Mouse (Mus musculus) intestine, embryonic 15.5 days (tissue): ENCODE data around the gene Rab8b. TPM values are rescaled to one million over a fixed set of nuclear protein-coding genes. Genes with fewer than 3 reads are reported as not detected.
"Not testable (repeated sequence)": the region's sequence is repeated elsewhere in the genome, so short reads cannot be mapped to it uniquely, and the experiment has no call there.

Experiments used
- ATAC-seq: fragments of 200-750 bp; cut with Nextera tagmentation; 2 replicates; pipeline ENCODE4 v1.8.0; 2017; ENCODE audit warnings: moderate TSS enrichment, moderate library complexity
- H3K27ac ChIP-seq: fragments of 300-500 bp; sonication (generic); 2 replicates; pipeline ENCODE4 v1.5.1; 2015; ENCODE audit warnings: mild to moderate bottlenecking, inconsistent platforms
- H3K27me3 ChIP-seq: fragments of 300-500 bp; sonication (generic); replicated peaks from 2 replicates; pipeline ENCODE4 v1.6.1; 2015; ENCODE audit warnings: inconsistent platforms
- H3K36me3 ChIP-seq: fragments of 300-500 bp; sonication (generic); 2 replicates; pipeline ENCODE4 v1.6.1; 2015; ENCODE audit warnings: inconsistent platforms
- H3K4me1 ChIP-seq: fragments of 300-500 bp; sonication (generic); replicated peaks from 2 replicates; pipeline ENCODE4 v1.6.1; 2015; ENCODE audit warnings: inconsistent platforms
- H3K4me2 ChIP-seq: fragments of 300-500 bp; sonication (generic); replicated peaks from 2 replicates; pipeline ENCODE4 v1.6.1; 2015; ENCODE audit warnings: mild to moderate bottlenecking, inconsistent platforms
- H3K4me3 ChIP-seq: fragments of 300-500 bp; sonication (generic); replicated peaks from 2 replicates; pipeline ENCODE4 v1.5.1; 2015; ENCODE audit warnings: inconsistent platforms
- H3K9ac ChIP-seq: fragments of 300-500 bp; sonication (generic); 2 replicates; pipeline ENCODE4 v1.6.1; 2015; ENCODE audit warnings: inconsistent platforms
- H3K9me3 ChIP-seq: fragments of 300-500 bp; sonication (generic); 2 replicates; pipeline ENCODE4 v1.6.1; 2016; ENCODE audit warnings: inconsistent platforms
- WGBS: fragments of 180-500 bp; shearing (Covaris S2); methylation state at CpG from one replicate; pipeline ENCODE4 v1.1.7; 2015; 5-methylcytosine and 5-hydroxymethylcytosine counted together
- polyA plus RNA-seq: library from polyadenylated mRNA; unstranded; fragments of >200 nt; fragmentation: Nextera tagmentation; extraction: Ambion mirVana; gene quantifications from 2 replicates; pipeline ENCODE4 v1.2.1, GENCODE M21; 2015

Rab8b gene
- polyA plus RNA-seq, 1 experiment from 2014 or later, result 20.5 TPM

DNA sequence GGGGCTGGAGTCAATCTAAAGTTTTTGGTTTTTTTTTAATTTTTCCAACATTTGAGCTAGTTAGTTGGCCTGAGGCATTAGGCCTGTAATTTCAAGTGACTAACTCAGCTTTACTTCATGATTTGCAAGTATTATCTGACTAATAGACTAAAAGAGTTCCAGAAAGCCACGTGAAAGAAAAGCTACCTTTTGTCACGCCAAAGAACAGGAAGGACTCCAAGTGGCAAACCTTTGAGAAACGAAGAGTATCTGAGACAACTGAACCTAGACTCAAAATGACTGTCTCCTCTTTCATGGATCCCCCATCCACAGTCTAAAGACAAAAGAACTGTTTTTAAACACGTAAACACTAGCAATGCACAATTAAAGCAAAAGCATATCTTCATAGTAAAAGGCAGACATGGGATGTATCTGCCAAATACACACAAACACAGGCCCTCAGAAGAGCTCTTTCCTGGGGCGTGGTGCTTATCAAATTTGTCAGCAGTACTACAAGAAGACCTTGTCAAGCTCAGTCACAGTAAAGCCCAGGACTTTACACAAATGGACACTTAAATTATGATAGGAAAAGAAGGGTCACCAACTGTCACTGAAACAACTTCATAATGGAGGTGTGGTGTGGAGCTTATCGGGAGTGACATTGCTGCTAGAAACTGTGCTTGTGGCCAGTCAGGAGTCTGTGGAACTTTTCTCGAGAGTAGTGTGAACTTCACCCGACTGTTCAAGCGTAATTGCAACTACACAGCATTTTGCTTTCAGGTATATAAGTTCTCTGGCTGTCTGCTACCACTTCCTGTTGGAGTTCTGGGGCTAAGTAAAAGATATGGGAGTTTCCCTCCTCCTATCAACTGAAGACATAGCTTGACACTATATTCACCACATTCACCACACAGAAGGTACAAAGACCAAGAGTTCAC, 3.4 kb downstream of the Rab8b start:
- Histone ChIP-seq H3K36me3 (no peaks in the 10 kb centered on the region), H3K4me3 (no peak overlapping the region), H3K27ac (no peak overlapping the region), H3K9ac (no peak overlapping the region), H3K4me2 (no peak overlapping the region), H3K9me3 (no peaks in the 10 kb centered on the region), H3K4me1 (peaks cover 15% of the 10 kb centered on the region), H3K27me3 (no peaks in the 10 kb centered on the region)
- no peak for ATAC-seq
- WGBS, result 76% methylated on average over 9 of the region's 9 CpGs

DNA sequence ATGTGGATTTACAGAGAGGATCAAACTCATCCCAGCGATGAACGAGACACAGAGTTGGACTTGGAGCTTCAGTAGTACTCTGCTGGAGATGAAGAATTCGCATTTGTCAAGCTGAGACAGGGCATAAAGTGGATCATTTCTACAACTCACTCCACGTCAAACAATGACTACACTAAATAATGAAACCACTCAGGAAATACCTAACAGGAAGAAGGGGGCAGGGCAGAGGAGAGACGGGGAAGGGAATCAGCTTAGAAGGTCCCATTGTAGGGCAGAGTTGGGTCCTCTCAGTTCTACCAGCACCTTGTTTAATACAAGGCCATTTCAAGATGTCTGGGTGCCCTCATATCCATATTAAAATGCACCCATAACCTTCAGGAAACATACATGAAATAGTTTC, 4.1 kb downstream of the Rab8b start:
- WGBS, result 60% methylated on average over 5 of the region's 5 CpGs
- H3K36me3 ChIP-seq, result no peaks in the 10 kb centered on the region
- no peak overlapping the region for H3K27ac ChIP-seq
- no peak overlapping the region for H3K4me2 ChIP-seq
- no peak overlapping the region for H3K9ac ChIP-seq
- no peak for ATAC-seq
- no peaks in the 10 kb centered on the region for H3K27me3 ChIP-seq
- peaks cover 15% of the 10 kb centered on the region for H3K4me1 ChIP-seq
- no peaks in the 10 kb centered on the region for H3K9me3 ChIP-seq
- H3K4me3 ChIP-seq, result no peak overlapping the region

DNA sequence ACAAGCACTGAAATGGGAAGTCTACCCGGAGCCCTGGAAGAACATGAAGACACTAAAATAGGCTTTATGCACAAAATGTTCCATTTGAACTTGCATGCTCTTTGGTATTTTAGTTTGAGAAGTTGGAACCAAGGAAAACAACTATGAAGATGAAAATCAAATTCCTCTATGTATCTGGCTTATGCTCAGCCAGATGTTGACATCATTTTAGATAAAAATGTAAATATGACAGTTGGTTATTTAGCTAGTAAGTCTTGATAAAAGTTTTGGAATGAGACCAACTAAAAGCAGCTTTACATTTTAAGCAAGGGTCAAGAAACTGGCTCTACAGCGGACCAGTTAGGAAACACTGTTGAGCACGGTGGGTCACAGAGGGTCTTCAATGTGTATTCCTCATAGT, 4.9 kb downstream of the Rab8b start:
- Histone ChIP-seq H3K27me3 (no peaks in the 10 kb centered on the region), H3K4me1 (peaks cover 19% of the 10 kb centered on the region), H3K9me3 (no peaks in the 10 kb centered on the region), H3K27ac (no peak overlapping the region), H3K4me2 (no peak overlapping the region), H3K4me3 (no peak overlapping the region), H3K36me3 (no peaks in the 10 kb centered on the region), H3K9ac (no peak overlapping the region)
- ATAC-seq, result no peak
- 69% methylated on average over 3 of the region's 3 CpGs for WGBS

DNA sequence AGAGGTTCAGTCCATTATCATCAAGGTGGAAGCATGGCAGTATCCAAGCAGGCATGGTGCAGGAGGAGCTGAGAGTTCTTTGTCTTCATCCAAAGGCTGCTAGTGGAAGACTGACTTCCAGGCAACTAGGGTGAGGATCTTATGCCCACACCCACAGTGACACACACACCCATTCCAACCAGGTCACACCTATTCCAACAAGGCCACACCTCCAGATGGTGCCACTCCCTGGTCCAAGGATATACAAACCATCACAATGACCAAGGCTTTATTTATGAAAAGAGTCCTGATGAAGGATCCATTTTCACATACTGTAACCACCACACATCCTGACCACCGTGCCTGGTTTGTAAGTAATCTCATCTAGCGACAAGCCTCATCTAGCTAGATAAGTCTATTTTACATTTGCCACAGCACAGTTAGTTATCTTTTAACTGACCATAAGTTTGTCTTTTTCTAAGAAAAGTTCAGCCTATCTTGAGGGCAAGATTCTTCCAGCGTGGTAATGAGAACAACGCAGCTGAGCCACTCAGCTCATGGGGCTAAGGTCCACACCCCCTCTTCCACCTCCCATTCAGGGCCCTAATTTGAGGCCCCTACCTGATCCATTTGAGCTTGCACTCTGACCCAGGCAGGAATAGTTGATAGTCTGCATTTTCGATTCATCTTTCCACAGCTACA, 6.1 kb downstream of the Rab8b start:
- H3K4me3 ChIP-seq, H3K4me2 ChIP-seq, H3K36me3 ChIP-seq, H3K9ac ChIP-seq, H3K9me3 ChIP-seq, H3K27me3 ChIP-seq: not testable (repeated sequence)
- H3K27ac ChIP-seq, result 0 out of 2 replicates have a peak overlapping the region, but pooled peaks have one; percentile 9
- 83% methylated on average over 5 of the region's 5 CpGs for WGBS
- ATAC-seq, result peak; percentile 70; the same call in 1 of the 2 replicates
- H3K4me1 ChIP-seq, result peaks cover 23% of the 10 kb centered on the region

DNA sequence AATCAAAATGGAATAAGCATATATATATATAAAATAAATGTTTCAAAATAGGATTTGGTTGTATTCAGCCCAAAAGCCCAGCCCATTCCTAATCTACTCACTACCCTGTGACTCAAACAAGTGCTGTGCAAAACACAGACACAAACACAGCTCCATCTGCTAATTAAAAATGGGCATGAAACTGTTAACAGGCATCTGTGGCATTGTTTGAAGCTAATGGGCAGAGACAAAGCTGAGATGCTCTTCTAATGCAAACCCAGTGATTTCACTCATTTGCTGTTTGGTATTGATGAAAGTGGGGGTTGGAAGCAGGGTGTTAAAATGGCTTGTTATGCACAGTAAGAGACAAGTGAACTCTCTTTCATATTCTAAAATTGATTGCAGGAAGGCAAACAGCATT, 7.2 kb downstream of the Rab8b start:
- Histone ChIP-seq H3K27me3 (no peaks in the 10 kb centered on the region), H3K9me3 (no peaks in the 10 kb centered on the region), H3K27ac (no peak overlapping the region), H3K36me3 (no peaks in the 10 kb centered on the region), H3K4me1 (peaks cover 18% of the 10 kb centered on the region), H3K4me3 (no peak overlapping the region), H3K9ac (no peak overlapping the region), H3K4me2 (no peak overlapping the region)
- no peak for ATAC-seq

DNA sequence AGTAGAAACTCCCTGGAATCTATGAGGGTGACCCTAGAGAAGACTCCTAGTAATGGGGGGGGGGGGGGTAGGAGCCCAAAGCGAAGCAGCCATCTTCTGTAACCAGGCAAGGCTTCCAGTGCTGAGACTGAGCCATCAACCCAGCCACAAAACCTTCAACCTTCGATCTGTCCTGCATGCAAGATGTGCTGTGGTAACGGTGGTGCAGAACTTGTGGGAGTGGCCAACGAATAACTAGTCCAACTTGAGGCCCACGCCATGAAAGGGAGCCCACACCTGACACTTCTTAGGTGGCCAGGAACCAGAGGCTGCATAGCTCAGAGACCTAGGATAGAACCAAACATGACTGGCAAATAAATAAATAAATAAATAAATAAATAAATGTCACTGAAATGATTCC, 8.8 kb downstream of the Rab8b start:
- H3K36me3 ChIP-seq, result no peaks in the 10 kb centered on the region
- WGBS, result 85% methylated on average over 5 of the region's 5 CpGs
- H3K27ac ChIP-seq, result no peak overlapping the region
- peaks cover 13% of the 10 kb centered on the region for H3K4me1 ChIP-seq
- H3K9ac ChIP-seq, result no peak overlapping the region
- H3K27me3 ChIP-seq, result no peaks in the 10 kb centered on the region
- no peak overlapping the region for H3K4me2 ChIP-seq
- no peak overlapping the region for H3K4me3 ChIP-seq
- no peak for ATAC-seq
- H3K9me3 ChIP-seq, result no peaks in the 10 kb centered on the region

DNA sequence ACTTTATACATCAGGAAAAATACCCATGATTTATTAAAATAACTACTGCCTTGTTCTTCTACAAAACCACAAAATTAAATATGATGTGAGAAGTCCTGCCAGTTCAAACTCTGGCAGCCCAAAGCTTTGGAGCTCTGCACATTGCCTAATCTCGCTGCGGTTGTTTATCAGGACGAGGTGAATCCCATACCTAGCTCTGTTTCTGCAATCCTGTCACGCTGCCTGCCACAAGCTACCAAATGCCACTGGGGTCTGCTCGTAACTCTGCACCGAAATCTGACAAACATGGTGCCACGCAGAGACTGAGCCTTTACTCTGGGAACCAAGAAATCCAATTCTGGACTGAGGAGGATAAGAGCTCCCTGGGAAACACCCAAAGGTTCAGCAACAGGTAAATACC, 9.6 kb downstream of the Rab8b start:
- H3K27me3 ChIP-seq, result no peaks in the 10 kb centered on the region
- no peak overlapping the region for H3K9ac ChIP-seq
- 64% methylated on average over 7 of the region's 7 CpGs for WGBS
- no peaks in the 10 kb centered on the region for H3K36me3 ChIP-seq
- H3K4me2 ChIP-seq, result no peak overlapping the region
- no peak overlapping the region for H3K27ac ChIP-seq
- peaks cover 13% of the 10 kb centered on the region for H3K4me1 ChIP-seq
- H3K9me3 ChIP-seq, result no peaks in the 10 kb centered on the region
- ATAC-seq, result no peak
- H3K4me3 ChIP-seq, result no peak overlapping the region

DNA sequence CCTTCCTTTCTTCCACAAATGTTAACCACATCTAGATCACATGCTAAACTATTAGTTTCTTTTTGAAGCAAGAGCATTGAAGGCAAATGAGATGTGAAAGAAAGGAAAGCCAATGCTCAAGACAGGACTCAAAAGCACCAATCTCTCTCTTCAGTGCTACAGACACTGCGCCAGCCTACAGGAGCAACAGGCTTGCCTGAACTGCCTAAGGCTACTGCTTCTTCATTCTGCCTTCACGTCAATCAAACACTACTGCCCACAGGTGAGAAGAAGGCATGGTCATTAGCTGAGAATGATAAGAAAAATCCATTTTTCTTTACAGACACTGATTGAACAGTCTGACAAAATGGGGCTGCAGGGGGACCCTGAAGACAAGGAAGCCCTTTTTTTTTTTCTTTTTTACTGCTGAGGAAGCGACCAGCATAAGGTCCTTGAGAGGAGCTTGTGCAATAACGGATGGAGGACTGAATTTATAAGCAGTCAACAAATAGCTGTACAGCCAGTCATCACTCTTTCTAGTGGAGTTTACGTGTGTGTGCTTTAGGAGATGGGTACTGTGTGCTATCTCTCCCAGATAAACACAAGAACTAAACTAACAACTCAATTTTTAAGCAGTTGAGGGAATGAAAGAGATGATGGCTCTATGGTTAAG, 11.6 kb downstream of the Rab8b start:
- no peaks in the 10 kb centered on the region for H3K27me3 ChIP-seq
- no peaks in the 10 kb centered on the region for H3K36me3 ChIP-seq
- no peak overlapping the region for H3K27ac ChIP-seq
- peaks cover 10% of the 10 kb centered on the region for H3K4me1 ChIP-seq
- H3K4me2 ChIP-seq, result no peak overlapping the region
- no peaks in the 10 kb centered on the region for H3K9me3 ChIP-seq
- H3K4me3 ChIP-seq, result no peak overlapping the region
- no peak overlapping the region for H3K9ac ChIP-seq
- WGBS, result 70% methylated on average over 5 of the region's 5 CpGs
- ATAC-seq, result no peak

DNA sequence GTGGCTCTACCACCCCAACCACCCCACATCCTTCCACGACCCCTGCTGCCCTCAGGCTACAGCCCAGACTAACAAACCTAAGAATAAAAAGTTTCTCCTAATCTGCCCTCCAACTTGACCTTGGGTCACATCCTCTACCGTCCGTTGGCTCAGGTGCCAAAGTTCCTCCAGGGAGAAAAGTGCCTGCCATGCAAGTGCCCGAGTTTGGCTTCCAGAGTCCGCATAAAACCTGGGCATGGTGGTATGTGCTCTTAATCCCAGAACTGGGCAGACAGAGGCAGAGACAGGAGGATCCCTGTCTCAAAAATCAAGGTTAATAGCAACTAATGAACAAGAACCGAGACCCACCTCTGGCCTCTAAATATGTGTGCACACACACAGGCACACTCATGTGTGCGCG, 12.4 kb downstream of the Rab8b start:
- H3K36me3 ChIP-seq, result no peaks in the 10 kb centered on the region

DNA sequence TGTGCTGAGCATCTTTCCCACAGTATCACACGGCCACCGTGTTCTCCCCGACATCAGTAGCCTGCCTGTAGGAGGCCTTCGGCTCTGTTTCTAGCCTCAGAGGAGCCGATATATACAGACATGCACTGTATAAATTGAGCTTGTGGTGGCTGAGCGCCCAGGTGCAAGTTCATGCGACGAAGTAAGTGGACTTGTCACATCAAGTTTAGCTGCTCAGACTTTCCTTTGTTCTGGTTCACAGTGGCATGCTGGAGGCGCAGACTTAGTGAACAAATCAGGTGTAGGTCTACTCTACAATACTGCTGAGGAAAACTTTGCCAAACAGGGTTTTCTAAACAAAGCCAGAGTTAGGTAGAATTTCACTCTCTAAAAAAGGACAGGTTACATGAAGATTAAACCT, 13.5 kb downstream of the Rab8b start:
- no peak overlapping the region for H3K4me2 ChIP-seq
- no peak overlapping the region for H3K9ac ChIP-seq
- no peaks in the 10 kb centered on the region for H3K9me3 ChIP-seq
- H3K36me3 ChIP-seq, result no peaks in the 10 kb centered on the region
- H3K4me3 ChIP-seq, result no peak overlapping the region
- no peaks in the 10 kb centered on the region for H3K27me3 ChIP-seq
- no peak overlapping the region for H3K27ac ChIP-seq
- H3K4me1 ChIP-seq, result peaks cover 10% of the 10 kb centered on the region
- WGBS, result 68% methylated on average over 9 of the region's 9 CpGs
- no peak for ATAC-seq

More for the DNA sequence above, 12.4 kb downstream of the Rab8b start:
- peaks cover 10% of the 10 kb centered on the region for H3K4me1 ChIP-seq
- H3K9ac ChIP-seq, result no peak overlapping the region
- no peak overlapping the region for H3K4me3 ChIP-seq
- no peaks in the 10 kb centered on the region for H3K27me3 ChIP-seq
- H3K9me3 ChIP-seq, result no peaks in the 10 kb centered on the region
- no peak for ATAC-seq
- H3K4me2 ChIP-seq, result no peak overlapping the region
- no peak overlapping the region for H3K27ac ChIP-seq
- 89% methylated on average over 8 of the region's 8 CpGs for WGBS

DNA sequence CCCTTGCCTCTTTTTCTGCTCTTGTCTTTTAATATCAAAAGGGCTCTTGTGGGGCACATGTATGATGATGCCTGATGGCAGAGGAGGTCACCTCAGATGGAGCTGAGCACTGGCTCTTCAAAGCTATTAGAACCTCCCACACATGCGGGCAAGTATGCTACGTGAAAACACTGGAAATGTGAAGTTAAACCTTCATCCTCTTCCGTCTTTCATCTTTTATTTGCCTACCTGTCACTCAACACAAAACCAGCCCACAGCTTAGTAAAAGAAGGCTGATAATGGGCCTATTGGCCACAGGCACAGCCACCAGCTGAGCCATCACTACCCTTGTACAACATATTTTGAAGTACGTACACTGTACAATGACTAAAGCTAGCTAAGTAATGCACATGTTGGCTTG, 20.0 kb downstream of the Rab8b start:
- no peak overlapping the region for H3K9ac ChIP-seq
- H3K4me2 ChIP-seq, result no peak overlapping the region
- no peak for ATAC-seq
- WGBS, result 76% methylated on average over 4 of the region's 4 CpGs
- peaks cover 6% of the 10 kb centered on the region; the same call in 1 of the 2 replicates for H3K4me1 ChIP-seq
- H3K9me3 ChIP-seq, result no peaks in the 10 kb centered on the region
- H3K27ac ChIP-seq, result no peak overlapping the region
- H3K27me3 ChIP-seq, result no peaks in the 10 kb centered on the region
- H3K4me3 ChIP-seq, result no peak overlapping the region
- no peaks in the 10 kb centered on the region for H3K36me3 ChIP-seq

DNA sequence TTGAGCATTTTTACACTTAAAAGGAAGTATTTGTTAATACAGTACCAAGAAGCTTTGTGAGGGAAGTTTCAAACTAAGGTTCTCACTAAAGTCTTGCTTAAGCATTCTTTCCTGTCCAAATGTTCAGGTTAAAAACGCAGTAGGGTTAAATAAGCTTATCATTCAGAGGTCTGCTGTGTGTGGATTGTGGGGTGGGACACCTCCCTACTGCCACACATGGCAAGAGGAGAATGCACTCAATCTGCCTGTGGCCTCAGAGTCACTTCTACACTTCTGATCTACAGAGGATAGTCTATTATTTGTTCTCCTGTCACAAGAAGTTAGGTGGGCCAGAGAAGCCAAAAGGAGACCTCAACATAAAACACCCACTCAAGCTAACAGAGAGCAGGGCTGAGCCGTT, 20.4 kb downstream of the Rab8b start:
- Histone ChIP-seq H3K36me3 (no peaks in the 10 kb centered on the region), H3K4me3 (no peak overlapping the region), H3K4me2 (no peak overlapping the region), H3K9me3 (no peaks in the 10 kb centered on the region), H3K27ac (no peak overlapping the region), H3K27me3 (no peaks in the 10 kb centered on the region), H3K9ac (no peak overlapping the region), H3K4me1 (peaks cover 6% of the 10 kb centered on the region; the same call in 1 of the 2 replicates)
- ATAC-seq, result no peak
- 72% methylated on average over 2 of the region's 2 CpGs for WGBS
